Mouse (Mus musculus) cerebellum, adult 18-20 months (tissue): ENCODE results near the gene Meis2.
A peak's percentile ranks its signal among the peaks of the same experiment; 100 is the strongest.

Source experiments
- DNase-seq, 2 experiments: peaks; one replicate each; pipeline ENCODE4 v3.0.0; 2021

The Meis2 gene

DNA sequence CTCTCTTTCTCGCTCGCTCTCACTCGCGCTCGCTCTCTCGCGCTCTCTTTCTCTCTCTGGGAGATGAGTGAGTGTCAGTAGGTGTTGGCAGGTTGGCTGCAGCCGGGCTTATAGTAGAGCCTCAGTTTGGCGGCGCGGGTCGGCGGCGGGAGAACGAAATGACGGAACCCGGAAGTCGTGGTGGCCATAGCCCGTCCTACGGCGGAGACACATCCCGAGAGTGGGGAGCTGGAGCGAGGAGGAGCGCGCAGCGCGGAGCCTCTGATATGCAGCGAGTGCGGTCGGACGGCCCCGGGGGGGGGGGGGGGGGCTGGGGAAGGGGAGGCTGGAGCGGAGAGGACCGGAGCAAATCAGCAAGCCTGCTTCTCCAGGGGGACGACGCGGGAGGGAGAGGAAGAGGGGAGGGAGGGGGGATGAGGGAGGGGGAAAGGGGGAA, at the start of gene Meis2:
Gene Meis2, minus strand, starts transcription at position 270 of the 436 bp plus-strand sequence.
- DNase-seq: peak in 1 of 2 experiments; percentile 22

DNA sequence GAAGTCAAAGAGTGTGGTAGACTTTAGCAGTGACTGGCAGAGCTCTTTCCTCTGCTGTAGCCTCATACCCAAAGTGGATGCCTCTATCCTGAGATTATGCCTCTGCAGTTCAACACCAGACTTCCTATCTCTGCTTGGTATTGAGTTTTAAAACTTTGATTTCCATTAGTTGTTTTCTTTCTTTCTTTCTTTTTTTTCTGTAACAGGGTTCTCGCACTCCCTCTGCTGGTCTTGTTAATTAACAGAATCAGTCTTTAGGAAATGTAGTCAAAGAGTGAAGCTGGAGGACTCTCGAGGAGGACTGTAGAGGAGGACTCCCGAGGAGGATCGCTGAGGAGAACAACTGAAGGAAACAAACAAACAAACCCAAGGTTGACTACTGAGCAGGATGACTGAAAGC, 40.6 kb upstream of the Meis2 start:
- DNase-seq: no peak

DNA sequence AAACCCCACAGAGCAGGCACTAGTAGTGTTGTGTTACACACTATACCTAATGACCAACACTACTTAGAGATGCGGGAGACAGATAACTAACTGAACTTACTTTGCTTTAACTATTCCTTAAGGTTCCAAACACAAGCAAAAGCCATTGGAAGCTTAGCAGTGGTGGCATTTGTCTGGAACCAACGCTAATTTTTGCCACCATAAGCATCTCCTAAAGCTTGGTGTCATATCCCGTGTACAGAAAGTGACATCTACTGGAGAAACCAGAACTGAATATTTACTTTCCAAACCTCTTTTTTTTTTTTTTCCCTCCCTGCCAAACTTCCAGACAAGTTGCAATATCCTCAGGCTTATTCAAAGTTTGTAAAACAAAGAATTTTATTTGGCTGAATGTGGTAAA, 39.5 kb upstream of the Meis2 start:
- no peak for DNase-seq

DNA sequence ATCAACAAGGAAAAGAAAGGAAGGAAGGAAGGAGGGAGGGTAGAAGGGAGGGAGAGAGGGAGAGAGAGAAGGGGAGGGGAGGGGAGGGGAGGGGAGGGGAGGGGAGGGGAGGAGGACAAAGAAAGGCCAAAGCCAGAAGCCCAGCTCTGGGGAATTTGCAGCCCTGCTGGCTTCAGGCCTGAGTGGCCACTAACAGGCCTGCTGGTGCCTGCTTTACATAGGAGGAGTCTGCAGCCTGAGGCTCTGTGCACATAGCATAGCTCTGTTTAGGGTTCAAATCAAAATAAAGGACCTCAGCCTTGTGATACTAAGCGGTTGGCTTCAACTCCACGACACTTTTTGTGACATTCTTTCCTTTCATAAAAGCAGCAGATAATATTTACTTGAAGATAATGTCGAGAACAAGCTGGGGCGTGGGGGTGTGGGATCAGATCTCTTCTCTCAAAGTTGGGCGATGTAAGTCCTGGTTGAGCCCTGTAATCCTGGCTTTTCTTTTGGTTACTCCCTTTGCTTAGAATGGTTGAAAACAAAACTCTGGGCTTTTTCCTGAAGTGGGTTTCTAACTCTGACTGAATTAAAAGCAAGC, 37.9 kb upstream of the Meis2 start:
- no peak for DNase-seq

DNA sequence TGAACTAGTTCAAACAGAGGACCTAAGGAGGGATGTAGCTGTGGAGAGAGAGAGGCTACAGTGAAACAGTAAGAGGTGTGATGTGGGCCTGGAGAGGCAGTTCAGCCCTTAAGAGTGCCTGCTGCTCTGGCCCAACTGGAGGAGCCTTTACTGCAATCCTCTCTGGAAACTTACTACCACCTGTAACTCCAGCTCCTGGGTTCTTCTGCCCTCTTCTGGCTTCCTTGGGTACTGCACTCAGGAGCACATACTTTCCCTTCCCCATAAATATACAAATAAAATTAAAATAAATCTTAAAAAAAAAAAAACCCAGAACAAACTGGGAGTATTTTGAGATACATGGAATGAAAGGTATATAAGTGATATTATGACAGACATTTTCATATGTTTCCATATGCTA, 35.6 kb upstream of the Meis2 start:
- no peak for DNase-seq

DNA sequence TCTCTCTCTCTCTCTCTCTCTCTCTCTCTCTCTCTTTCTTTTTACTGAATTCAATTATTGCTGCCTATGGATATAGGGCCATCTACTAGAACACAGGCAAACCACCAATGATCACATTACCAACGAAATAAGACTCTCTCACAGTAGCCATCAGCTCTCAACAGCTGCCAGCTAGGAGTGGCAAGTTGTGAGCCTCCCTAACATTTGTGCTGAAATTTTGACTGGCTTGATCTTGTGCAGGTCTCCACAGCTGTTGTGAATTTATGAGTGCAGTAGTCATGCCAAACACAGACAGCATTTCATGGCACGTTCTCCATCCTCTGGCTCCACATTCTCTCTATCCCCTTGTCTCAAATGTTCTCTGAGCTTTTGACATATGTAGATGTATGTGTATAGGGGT, 15.3 kb upstream of the Meis2 start:
- DNase-seq: no peak

DNA sequence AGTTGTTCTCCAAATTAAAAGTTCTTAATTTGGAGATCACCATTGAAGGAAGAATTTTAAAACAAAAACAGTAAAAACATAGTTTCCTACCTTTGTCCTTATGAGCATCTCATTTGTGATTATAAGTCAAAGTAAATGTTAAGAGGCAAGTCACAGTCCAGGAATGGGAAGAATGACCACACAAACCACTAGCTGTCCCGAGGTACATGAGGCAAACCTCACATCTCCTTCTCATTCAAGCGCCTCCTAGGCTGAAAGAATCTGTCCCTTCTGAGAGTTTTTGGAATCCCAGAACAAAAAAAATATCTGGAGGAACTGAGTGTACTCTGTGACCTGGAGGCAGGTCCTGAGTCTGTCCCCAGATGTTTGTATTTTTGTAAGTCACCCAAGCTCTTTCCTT, 13.2 kb upstream of the Meis2 start:
- DNase-seq: no peak

DNA sequence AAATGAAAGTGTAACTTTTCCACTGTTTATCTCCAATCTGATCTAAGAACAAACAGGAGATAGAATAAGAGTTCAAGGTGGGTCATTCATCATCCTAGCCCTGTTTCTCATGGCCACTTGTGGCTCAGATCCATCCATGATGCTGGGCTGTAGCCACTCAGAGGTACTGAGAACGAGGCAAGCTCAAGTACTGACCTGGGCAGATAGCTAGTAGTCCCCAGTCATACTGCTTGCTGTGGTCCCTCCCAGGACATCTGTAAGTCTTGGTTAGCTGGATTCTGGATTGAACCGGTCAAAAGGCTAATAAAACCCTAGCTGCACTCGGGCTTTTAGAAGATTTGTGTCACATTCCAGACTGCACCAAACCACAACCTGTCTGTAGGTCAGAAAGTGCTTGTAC, 12.1 kb upstream of the Meis2 start:
- no peak for DNase-seq

DNA sequence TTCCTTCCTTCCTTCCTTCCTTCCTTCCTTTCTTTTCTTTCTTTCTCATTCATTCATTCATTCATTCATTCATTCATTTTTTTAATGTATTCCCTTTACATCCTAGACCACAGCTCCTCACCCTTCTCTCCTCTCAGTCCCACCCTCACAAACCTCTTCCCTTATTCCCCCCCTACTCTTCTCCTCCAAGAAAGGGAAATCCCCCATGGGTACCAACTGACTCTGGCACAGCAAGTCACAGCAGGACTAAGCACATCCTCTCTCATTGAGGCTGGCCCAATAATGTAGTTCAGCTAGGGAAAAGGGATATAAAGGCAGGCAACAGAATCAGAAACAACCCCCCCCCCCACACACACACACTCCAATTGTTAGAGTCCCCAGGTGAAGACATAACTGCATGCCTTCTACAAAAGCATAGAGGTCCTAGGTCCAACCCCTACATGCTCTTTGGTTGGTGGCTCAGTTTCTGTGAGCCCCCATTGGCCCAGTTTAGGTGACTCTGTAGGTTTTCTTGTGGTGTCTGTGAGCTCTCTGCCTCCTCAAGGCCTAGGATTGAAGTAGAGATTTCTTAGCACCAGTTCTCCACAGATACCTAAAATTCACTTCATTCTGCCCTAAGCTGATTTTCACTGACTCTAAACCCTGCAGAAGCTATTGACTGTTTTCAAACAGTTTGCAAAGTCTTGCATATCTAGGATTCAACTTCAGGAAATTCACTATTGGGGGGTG, 11.3 kb upstream of the Meis2 start:
- DNase-seq: no peak

DNA sequence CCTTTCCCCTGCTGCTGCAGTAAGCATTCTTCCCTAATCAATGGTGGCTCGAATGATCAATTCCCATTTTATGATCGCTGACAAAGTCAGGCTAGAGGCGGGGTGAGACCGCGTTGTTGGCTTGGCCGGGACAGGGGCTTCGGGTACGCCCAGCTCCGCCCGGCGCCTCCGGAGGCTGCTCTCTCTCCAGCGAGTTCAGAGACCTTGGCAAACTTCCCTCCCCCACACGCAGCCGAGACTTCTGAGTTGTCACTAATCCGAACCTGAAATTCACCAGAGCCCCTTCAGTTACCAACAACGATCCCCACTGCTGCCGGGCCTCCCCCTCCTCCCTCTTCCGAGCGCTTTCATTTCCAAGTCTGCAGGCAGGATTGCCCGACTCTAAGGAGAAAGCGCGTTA, 10.3 kb upstream of the Meis2 start:
- no peak for DNase-seq

DNA sequence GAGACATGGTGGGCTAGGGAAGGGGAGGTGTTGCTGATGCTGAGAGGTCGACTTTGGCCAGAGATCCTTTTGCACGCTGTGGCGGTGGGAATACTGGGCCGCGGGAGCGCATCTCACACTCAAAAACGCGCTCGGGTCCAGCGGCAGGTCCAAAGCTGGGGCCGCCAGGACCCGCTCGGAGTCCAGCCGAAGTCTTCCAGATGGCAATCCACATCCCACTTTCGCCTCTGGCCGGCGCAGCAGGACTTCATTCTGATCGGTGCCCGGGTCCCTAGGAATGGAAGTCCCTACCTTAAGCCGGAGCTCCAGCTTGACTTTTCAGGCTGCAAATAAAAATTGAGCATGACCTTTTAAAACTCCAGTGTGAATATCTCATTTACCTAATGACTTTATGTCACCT, 9.8 kb upstream of the Meis2 start:
- DNase-seq: no peak

DNA sequence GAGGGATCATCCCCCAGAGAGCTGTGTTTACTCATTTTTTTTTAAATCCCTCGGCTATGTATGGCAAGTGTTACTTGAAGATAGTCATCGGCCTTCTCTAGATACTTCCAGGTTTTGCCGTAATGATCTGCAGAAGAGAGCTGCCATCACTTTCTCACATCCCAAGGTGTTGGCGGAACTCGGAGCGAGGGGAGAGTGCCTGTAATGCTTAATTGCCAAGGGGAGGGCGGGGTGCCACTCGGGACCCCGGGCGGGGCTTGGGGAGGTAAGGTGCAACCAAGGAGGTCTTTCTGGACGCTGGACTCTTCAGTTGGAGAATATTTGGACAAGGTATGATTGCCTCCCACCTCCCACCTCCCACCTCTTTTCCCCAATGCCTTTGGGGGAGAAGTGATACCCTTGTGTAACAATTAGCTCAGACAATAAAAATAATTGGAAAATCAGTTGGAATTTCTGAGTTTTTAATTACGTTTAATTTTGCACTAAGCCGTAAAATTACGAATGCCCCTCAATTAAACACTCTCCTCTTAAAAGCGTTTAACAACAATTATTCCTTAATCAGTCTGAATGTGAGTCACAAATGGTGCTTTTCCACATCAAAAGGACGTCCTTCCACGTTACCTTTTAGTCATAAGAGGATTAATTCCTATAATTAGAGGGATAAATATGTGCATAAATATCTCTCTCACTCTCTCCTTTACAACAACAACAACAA, 9.2 kb upstream of the Meis2 start:
- no peak for DNase-seq

DNA sequence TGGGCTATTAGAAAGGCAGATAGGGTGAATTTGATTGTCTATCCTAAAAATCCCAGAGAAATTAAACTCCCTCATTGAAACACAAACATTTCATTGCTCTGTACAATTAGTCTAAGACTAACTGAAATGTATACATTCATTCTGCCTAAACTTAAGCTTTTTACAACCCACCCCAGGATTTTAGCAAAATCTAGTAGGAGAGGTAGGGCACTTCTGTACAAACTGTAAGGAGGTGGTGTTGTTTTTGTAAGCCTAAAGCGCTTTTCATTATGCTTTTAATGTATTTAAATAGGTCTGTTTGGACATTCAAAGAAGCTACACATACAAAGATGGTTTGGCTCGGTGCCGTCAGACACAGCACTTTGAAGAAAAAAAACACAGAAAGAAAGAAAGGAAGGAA, 8.4 kb upstream of the Meis2 start:
- no peak for DNase-seq

DNA sequence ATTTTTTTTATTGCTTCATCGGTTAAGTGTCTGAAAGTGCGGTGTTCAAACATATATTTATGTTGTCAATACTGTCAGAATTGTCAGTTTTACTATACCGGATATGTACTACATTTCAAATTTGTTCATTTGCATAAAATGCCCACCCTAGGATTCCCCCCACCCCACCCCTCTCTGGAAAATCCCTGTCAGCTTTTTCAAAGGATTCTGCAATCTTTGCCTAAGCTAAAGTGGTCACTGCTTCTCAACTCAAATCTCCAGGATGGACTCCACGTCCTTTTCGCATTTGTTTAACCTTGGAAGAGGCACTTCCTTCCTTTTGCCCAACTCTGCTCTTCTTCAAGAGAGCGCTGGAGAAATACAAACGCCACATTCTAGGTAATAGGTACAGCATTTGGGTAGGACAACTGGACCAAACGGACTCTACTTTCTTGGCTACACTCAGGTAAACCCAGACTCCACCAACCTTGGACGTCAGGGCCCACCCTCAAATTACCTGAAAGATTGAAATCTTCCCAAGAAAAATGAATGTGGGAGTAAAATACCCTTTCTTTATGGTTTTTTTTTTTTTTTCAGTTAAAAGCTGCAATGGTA, 7.8 kb upstream of the Meis2 start:
- DNase-seq: no peak

DNA sequence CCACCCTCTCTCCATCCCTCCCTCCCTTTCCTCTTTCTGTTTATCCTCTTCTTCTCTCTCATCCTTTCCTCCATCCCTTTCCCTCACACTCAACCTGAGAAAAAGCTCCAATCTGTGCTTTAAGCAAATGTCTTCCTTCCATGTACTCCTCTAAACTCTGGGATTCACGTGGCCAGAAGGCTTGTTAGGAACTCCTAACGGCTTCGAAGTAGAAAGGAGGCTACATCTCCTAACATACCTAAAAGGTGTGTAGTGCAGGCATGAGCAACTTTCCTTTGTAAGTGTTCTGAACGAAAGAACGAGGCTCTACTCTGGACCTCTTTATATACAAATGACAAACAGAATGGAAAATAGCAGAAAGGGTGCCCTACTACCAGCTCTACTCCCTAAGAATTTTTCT, 7.1 kb upstream of the Meis2 start:
- DNase-seq: no peak

DNA sequence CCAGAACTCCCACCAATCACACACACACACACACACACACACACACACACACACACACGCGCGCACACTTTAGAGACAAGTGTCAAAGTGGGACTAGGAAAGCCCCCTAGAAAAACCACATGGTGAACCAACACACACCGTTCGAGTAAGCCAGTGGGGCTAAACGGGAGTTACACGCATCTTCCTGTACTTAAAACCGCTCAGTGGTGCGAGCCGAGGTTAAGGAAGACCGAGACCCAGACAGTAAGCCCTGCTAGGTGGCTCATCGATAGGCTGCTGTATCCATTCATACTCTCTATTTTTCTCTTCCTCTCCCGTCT, 6.6 kb upstream of the Meis2 start:
- no peak for DNase-seq

DNA sequence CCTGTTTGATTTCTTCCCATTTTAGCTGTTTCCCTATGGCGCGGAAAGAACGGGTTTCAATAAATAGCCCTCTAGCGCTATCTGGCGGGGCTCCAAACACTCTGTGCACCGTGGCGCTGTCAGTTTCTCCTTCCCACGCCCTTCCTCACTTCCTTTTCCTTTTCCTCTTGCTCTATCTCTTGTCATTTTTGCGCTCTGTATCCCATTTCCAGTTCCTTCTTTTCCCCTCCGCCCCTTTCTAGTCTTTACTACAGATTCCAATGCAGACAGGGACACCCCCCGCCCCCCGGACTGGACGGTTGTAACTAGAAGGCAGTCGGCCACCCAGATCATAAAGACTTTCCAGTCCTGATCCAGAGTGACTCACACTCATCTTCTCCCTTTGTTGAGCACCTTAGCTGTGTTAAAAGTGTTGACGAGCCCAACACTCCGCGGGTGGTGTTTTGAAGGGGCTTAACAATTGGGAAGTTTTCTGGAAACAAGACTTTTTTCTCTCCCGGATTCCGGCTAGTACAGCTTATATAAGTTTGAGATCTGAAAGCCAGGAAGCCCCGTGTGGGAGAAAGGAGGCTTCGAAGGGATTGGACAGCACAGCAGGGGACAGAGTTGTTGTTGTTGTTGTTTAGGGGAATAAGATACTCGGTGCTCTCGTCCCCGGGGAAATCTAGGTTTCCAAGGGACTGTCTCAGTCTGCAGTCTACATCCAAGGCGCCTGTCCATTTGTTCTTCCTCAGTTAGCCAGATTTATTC, 6.1 kb upstream of the Meis2 start:
- DNase-seq: no peak

DNA sequence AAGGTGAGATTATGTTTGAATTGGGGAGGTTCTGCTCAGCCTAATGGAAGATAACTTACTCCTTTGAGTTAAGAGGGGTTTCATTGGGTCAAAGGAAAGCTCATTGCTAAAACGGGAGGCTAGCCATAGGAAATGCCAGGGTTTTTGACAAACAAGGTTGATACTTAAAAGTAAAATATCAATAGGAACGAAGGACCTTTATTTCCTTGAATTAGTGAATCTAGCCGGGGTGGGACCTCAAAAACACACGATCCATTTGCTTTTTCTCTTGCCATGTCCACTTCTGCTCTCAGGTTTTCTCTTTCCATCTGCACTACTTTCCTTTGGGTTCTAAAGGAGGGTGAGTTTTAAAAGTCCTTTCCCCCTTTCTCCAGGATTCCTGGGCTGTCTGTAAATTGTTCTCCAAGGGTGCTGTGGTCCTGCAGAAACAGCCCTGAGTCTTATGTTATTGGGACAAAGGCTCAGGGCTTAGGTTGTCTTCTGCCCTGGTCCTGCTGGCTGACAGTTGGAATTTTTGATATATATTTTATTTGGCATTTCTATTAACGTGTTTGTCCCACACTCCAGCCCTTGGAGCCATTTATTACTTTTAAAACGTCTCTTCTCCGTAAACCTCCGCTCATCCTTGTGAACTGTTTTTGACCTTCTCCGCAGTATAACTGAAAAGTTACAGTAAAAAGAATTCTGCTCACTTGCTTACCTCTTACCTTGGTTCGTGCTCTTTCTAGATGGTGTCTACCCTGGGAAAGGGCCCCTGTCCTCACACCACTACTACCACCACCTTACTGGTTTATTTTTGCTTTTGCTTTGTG, 5.2 kb upstream of the Meis2 start:
- DNase-seq: no peak

DNA sequence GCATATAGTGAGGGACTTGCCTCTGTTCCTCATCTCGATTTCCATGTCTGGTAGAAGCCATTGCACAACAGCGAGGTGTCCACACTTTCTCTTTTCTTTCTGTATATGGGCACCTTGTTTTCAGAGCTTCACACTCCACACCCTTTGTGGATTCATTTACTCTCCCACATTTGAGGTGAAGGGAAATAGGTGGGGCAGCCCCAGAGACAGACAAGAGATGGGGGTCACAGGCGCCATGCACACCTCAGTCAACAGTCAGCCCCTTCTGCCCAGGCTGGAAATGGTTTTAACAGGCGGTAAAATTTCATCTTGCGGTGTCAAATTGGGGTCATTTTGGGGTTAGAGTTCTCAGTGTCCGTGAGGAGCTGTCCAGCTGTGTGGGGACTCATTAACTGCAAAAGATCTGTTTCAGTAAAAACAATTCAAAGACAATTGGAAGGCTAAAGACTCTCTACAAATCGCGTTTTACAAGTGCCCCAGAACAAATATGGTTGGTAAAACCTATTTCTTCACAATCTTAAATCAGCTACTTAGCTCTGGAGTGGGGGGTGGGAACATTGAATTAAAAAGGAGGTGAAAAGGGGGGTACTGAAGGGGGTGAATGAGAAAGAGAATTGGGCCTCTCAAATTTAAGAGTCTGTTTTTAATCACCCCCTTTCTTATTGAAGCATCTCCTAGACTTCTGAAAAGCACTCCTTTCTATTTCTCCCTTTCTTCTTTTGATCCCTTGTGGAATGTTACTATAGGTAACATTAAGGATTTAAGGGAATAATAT, 4.0 kb upstream of the Meis2 start:
- no peak for DNase-seq

DNA sequence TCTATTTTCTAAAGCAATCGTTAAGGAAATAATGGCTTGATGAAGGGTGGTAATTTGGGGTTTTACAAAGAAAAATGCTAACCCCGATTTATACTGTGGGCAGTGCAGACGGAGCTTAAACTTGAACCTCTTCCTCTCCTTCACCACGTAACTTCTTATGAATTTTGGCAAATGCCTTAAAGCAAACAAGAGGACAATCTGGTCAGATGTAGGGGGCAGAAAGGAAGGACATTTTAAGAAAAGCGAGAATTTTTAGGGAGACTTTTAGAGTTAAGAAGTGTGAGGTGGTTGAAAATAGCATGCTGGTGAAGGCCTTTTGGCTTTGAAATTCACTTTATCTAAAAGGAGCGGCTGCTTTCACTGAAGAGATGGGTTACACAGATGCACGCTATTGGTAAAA, 3.3 kb upstream of the Meis2 start:
- DNase-seq: no peak

DNA sequence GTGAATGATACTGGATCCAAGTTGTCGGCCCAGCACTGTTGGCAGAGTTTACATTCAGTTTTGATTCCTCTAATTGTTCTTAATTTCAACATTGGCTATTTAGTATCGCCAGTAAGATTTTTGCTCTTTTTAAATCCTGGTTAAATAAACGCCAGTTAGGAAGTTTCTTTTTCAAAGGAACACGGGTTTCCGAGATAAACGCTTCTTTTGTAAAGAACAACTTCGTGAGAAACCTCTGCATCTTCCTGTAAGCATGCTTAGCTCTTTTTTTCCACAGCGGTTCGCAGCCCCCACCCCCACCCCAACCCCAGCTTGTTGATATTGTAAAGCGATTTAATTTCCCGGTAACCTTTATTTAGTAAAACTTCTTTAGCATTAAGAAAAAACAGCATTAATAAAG, 2.8 kb upstream of the Meis2 start:
- no peak for DNase-seq

DNA sequence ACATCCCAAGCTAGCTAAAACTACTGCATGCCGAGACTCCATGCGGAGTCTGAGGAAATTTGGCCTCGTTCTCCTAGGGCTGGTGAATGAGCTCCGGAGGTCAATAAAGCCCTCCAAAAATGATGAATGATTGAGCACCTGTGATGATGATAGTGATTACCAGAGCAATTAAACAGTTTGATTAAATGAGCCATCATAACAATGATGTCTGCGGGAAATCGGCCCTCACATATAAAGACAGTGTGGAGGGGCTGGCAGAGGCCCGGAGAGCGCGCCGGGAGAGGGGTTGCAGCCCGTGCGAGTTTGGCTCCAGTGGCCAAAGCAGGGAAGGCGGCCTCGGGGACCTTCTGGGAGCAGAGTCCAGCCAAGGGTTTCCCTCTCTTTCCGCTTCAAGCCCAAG, 2.1 kb upstream of the Meis2 start:
- no peak for DNase-seq
